Mouse (Mus musculus) liver, embryonic 11.5 days (tissue): ENCODE measurements around the gene Rrp8. TPM values are rescaled to one million over a fixed set of nuclear protein-coding genes. Genes with fewer than 3 reads are reported as not detected.

ENCODE experiments used
- ATAC-seq: fragments of 200-750 bp; cut with Nextera tagmentation; replicated peaks from 2 replicates; pipeline ENCODE4 v1.8.0; 2017; ENCODE audit warnings: moderate number of reproducible peaks, mild to moderate bottlenecking, moderate TSS enrichment, moderate library complexity; ENCODE audit not compliant: low FRiP score
- DNase-seq: peaks from one replicate; pipeline ENCODE4 v3.0.0-alpha.2; 2017; ENCODE audit warnings: low spot score
- H3K27ac ChIP-seq: fragments of 300-500 bp; sonication (generic); 2 replicates; pipeline ENCODE4 v1.5.1; 2014; ENCODE audit warnings: mild to moderate bottlenecking, low read depth, low read length, control low read depth
- H3K27me3 ChIP-seq: fragments of 300-500 bp; sonication (generic); replicated peaks from 2 replicates; pipeline ENCODE4 v1.6.1; 2014; ENCODE audit warnings: low read length, mixed read lengths; ENCODE audit not compliant: control insufficient read depth, insufficient read depth
- H3K36me3 ChIP-seq: fragments of 300-500 bp; sonication (generic); 2 replicates; pipeline ENCODE4 v1.6.1; 2014; ENCODE audit warnings: mild to moderate bottlenecking, low read length, moderate library complexity, mixed read lengths; ENCODE audit not compliant: control insufficient read depth, insufficient read depth
- H3K4me1 ChIP-seq: fragments of 300-500 bp; sonication (generic); replicated peaks from 2 replicates; pipeline ENCODE4 v1.6.1; 2014; ENCODE audit warnings: low read length, mixed read lengths; ENCODE audit not compliant: control insufficient read depth, insufficient read depth
- H3K4me2 ChIP-seq: fragments of 300-500 bp; sonication (generic); 2 replicates; pipeline ENCODE4 v1.6.1; 2014; ENCODE audit warnings: mild to moderate bottlenecking, control low read depth, moderate library complexity
- H3K4me3 ChIP-seq: fragments of 300-500 bp; sonication (generic); 2 replicates; pipeline ENCODE4 v1.5.1; 2014; ENCODE audit warnings: low read depth, low read length, control low read depth
- H3K9ac ChIP-seq: fragments of 300-500 bp; sonication (generic); 2 replicates; pipeline ENCODE4 v1.6.1; 2014; ENCODE audit warnings: low read depth, low read length, control low read depth
- H3K9me3 ChIP-seq: fragments of 300-500 bp; sonication (generic); 2 replicates; pipeline ENCODE4 v1.6.1; 2016; ENCODE audit warnings: low read length, inconsistent platforms, mixed read lengths; ENCODE audit not compliant: control insufficient read depth
- WGBS: fragments of 180-500 bp; shearing (Covaris S2); extraction: QIAGEN DNeasy Blood & Tissue Kit; methylation state at CpG from one replicate; pipeline ENCODE4 v1.1.7; 2014; 5-methylcytosine and 5-hydroxymethylcytosine counted together
- polyA plus RNA-seq: library from polyadenylated mRNA; unstranded; fragments of >200 nt; fragmentation: Nextera tagmentation; extraction: Ambion mirVana; gene quantifications from 2 replicates; pipeline ENCODE4 v1.2.1, GENCODE M21; 2014

Rrp8 gene
- polyA plus RNA-seq: 42.3 and 52.3 TPM in 2 replicates

GRCm38 (mm10) chr7:105736911-105737521, at the start of gene Rrp8:
Gene Rrp8 (minus strand): TSS chr7:105737385.
- peak; percentile 6 for ATAC-seq
- under 1% methylated on average over 30 of the region's 30 CpGs for WGBS
- H3K4me2 ChIP-seq: peak within 1 kb of the TSS; percentile 87
- H3K4me3 ChIP-seq: peak within 1 kb of the TSS; percentile 92
- peak within 1 kb of the TSS; percentile 89 for H3K27ac ChIP-seq
- peak within 1 kb of the TSS; percentile 96 for H3K9ac ChIP-seq
- H3K4me1 ChIP-seq: peaks cover 22% of the 10 kb centered on the region
- H3K27me3 ChIP-seq: no peaks in the 10 kb centered on the region
- DNase-seq: no peak
- no peaks in the 10 kb centered on the region for H3K9me3 ChIP-seq
- H3K36me3 ChIP-seq: peaks cover 33% of the 10 kb centered on the region

GRCm38 (mm10) chr7:105786506-105787284, 49.5 kb upstream of the Rrp8 start:
- peak; percentile 46 for ATAC-seq
- H3K4me1 ChIP-seq: no peaks in the 10 kb centered on the region
- no peaks in the 10 kb centered on the region for H3K36me3 ChIP-seq
- peak overlapping the region; percentile 61 for H3K4me3 ChIP-seq
- H3K27me3 ChIP-seq: peaks cover 41% of the 10 kb centered on the region
- no peaks in the 10 kb centered on the region for H3K9me3 ChIP-seq
- no peak overlapping the region for H3K27ac ChIP-seq
- peak overlapping the region; percentile 62 for H3K4me2 ChIP-seq
- H3K9ac ChIP-seq: peak overlapping the region; percentile 68
- DNase-seq: no peak
- WGBS: 13% methylated on average over 18 of the region's 20 CpGs

GRCm38 (mm10) chr7:105784556-105784955, 47.4 kb upstream of the Rrp8 start:
- no peak overlapping the region for H3K27ac ChIP-seq
- H3K9me3 ChIP-seq: no peaks in the 10 kb centered on the region
- H3K4me1 ChIP-seq: no peaks in the 10 kb centered on the region
- no peak overlapping the region for H3K4me2 ChIP-seq
- no peak overlapping the region for H3K9ac ChIP-seq
- no peaks in the 10 kb centered on the region for H3K36me3 ChIP-seq
- H3K27me3 ChIP-seq: peaks cover 41% of the 10 kb centered on the region
- 28% methylated on average over 4 of the region's 4 CpGs for WGBS
- DNase-seq (no peak), ATAC-seq (no peak)
- H3K4me3 ChIP-seq: no peak overlapping the region

GRCm38 (mm10) chr7:105783861-105784260, 46.7 kb upstream of the Rrp8 start:
- Histone ChIP-seq H3K27ac (no peak overlapping the region), H3K27me3 (peaks cover 38% of the 10 kb centered on the region), H3K4me2 (no peak overlapping the region), H3K4me3 (no peak overlapping the region), H3K9me3 (no peaks in the 10 kb centered on the region), H3K4me1 (peaks cover 3% of the 10 kb centered on the region; the same call in 1 of the 2 replicates), H3K36me3 (no peaks in the 10 kb centered on the region), H3K9ac (no peak overlapping the region)
- 57% methylated on average over 4 of the region's 4 CpGs for whole genome bisulfite sequencing
- DNase-seq (no peak), ATAC-seq (no peak)

GRCm38 (mm10) chr7:105778553-105779265, 41.5 kb upstream of the Rrp8 start:
- DNase-seq: no peak
- H3K4me3 ChIP-seq: no peak overlapping the region
- WGBS: 23% methylated on average over 4 of the region's 4 CpGs
- no peaks in the 10 kb centered on the region for H3K27me3 ChIP-seq
- peak overlapping the region; percentile 22; the same call in 1 of the 2 replicates for H3K4me2 ChIP-seq
- H3K9ac ChIP-seq: no peak overlapping the region
- ATAC-seq: peak; percentile 71
- peaks cover 5% of the 10 kb centered on the region; the same call in 1 of the 2 replicates for H3K4me1 ChIP-seq
- H3K36me3 ChIP-seq: no peaks in the 10 kb centered on the region
- peak overlapping the region; percentile 70 for H3K27ac ChIP-seq
- H3K9me3 ChIP-seq: no peaks in the 10 kb centered on the region

GRCm38 (mm10) chr7:105777797-105778552, 40.8 kb upstream of the Rrp8 start:
- DNase-seq (no peak), ATAC-seq (peak; percentile 30)
- Histone ChIP-seq H3K4me3 (no peak overlapping the region), H3K36me3 (no peaks in the 10 kb centered on the region), H3K4me1 (peaks cover 5% of the 10 kb centered on the region; the same call in 1 of the 2 replicates), H3K27ac (peak overlapping the region; percentile 70; the same call in 1 of the 2 replicates), H3K9ac (no peak overlapping the region), H3K27me3 (no peaks in the 10 kb centered on the region), H3K9me3 (no peaks in the 10 kb centered on the region), H3K4me2 (peak overlapping the region; percentile 13; the same call in 1 of the 2 replicates)
- 41% methylated on average over 13 of the region's 13 CpGs for WGBS

GRCm38 (mm10) chr7:105777316-105777715, 40.1 kb upstream of the Rrp8 start:
- Histone ChIP-seq H3K4me3 (no peak overlapping the region), H3K36me3 (peaks cover under 1% of the 10 kb centered on the region; the same call in 1 of the 2 replicates), H3K9me3 (no peaks in the 10 kb centered on the region), H3K9ac (no peak overlapping the region), H3K4me1 (peaks cover 5% of the 10 kb centered on the region; the same call in 1 of the 2 replicates), H3K4me2 (no peak overlapping the region), H3K27ac (no peak overlapping the region), H3K27me3 (no peaks in the 10 kb centered on the region)
- DNase-seq (no peak), ATAC-seq (no peak)
- WGBS: 89% methylated on average over 1 of the region's 1 CpGs

GRCm38 (mm10) chr7:105776026-105776425, 38.8 kb upstream of the Rrp8 start:
- no peak overlapping the region for H3K4me3 ChIP-seq
- peaks cover 2% of the 10 kb centered on the region; the same call in 1 of the 2 replicates for H3K36me3 ChIP-seq
- DNase-seq (no peak), ATAC-seq (no peak)
- no peak overlapping the region for H3K9ac ChIP-seq
- H3K4me1 ChIP-seq: peaks cover 5% of the 10 kb centered on the region; the same call in 1 of the 2 replicates
- no peaks in the 10 kb centered on the region for H3K27me3 ChIP-seq
- no peak overlapping the region for H3K4me2 ChIP-seq
- H3K9me3 ChIP-seq: no peaks in the 10 kb centered on the region
- no peak overlapping the region for H3K27ac ChIP-seq
- 70% methylated on average over 2 of the region's 2 CpGs for WGBS
